Mouse (Mus musculus): Measurements from ENCODE around the gene Thap11.

DNA sequence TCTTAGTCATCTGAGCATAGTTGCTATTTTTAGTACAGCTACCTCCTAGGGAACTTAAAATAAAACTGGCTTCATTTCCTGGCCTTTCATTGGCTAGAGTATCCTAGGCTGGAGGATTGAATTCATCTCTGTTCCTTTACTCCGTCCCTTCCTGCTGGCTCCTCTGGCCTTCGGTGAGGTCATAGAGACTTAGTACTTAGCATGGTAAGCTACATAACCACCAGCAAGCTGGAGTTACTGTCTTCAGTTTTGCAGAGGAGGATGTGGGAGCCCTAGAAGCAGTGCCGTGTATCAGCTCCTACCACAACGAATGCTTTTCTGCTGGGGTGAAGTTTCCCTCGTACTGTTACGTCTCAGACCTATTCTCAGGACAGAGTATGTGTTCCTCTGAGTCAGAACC, 19.4 kb downstream of the Thap11 start:
- no peak for TF ChIP-seq CTCF (IDR thresholded peaks at IDR 0.05; ENCODE audit: low read depth)
- no peak for TF ChIP-seq EP300 (optimal IDR thresholded peaks at IDR 0.05)
